Mouse (Mus musculus): ENCODE measurements around the gene Epor. TPM values are rescaled to one million over a fixed set of nuclear protein-coding genes. Genes with fewer than 3 reads are reported as not detected.

Gene Epor
- 117 and 141 TPM in 2 replicates for polyA plus RNA-seq (2012; rRNA removed)

DNA sequence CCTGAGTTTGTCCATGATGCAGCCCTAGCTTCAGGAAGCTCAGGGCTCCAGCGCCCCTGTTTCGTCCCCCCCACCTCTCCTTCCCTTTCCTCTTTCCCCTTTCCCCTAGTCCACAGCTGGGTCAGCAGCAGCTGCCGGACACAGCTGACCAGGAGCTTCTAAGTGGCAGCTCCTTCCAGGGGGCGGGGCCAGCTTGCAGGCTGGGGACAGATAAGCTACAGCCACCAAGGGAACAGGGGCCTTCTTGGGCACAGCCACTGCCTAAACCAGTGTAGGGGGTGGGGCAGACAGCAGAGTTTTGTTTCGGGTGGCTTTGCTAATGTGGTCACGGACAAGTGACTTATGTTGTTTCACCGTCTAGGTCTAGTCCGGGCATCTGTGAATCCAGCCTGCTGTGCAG lies at the start of gene Epor:
Gene Epor (minus strand): TSS at position 90 of the 400 bp plus-strand sequence.

DNA sequence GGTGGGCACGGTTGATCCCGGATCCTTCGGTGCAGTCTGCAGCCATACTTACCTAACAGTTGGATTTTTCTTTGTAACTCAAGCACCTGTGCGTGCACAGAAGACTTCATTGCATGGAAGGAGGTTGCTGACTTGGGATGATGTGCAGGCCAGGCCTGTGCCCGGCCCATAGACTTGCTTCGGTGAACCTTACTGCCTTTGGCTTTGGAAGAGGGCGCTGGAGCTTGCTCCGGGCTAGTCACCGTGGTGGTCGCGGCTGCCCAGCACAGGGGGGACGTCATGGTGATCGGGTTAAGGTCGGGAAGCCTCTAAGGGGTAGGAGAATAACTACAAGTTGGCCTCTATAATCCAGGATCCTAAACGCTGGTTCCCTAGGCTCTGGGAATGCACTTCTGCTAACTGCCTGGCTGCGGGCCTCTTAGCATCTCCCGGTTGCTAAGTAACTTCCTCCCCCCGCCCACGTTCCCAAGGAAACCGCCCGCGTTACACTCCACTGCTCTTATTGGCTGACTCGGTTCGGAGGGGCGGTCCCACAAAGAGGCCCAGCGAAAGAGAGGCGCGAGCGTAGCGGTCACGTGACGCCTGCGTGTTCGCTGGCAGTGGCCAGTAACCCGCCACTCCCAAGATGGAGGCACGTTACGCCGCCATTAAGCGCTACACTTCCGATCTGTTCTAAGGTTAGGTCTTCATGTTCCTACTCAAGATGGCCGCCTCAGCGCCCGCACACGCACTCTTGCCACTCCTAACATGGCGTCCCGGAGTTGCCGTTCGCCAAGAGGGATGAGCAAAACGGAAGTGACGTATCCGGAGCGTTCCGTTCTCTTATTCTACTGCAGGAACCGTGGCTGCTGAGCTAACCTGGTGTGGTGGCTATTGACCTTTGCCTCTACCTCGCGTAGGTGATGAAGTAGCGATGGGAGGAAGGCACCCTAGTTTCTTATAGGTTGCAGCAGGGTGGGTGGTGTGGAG lies 39.2 kb upstream of the Epor start, which contains the start of the genes Ccdc151 and Prkcsh:
Gene Ccdc151 (minus strand): TSS at position 441 of the 969 bp plus-strand sequence.
Gene Prkcsh (plus strand): TSS at position 613 of the 969 bp plus-strand sequence.

DNA sequence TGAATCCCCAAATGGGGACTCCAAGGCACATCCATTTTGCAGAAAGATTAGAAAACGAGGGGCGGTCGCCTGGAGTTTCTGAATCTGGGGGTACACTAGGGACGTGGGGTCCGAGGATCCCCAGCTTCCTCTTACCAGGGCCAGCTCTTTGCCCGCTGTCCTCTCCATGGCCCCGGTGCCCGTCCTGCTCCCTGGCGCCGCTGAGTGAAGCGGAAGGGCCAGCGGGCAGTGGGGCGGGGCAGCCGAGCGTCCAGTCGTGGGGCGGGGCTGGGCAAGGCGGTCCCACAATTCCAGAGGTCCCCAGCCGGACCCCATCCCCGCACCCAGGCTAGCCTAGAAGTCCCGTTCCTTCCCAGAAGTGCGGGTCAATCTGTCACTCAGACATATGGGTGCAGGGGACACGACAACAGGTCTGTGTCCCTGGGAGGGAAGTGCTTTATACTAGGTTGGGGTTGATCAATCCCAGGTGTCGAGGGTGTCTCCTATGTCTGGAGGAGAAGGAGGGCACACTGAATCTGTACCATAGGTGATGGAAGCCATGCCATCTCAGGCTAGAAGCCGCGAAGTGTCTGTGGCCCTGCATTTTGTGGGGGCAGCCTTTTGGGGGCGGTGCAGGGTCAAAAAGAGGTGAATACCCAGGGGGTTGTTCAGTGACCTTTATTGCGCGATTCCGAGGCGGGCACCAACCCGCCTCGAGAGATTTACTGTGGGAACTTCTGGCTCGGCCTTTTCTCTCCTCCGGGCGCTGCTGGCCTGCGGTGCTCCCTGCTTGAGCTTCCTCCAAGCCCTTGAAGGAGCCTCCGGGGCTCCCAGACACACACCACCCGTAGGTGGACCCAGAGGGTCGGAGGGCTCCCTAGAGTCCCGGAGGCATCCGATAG lies 26.2 kb upstream of the Epor start, which contains the start of gene Rgl3:
Gene Rgl3 (minus strand): TSS at position 217 of the 881 bp plus-strand sequence.

DNA sequence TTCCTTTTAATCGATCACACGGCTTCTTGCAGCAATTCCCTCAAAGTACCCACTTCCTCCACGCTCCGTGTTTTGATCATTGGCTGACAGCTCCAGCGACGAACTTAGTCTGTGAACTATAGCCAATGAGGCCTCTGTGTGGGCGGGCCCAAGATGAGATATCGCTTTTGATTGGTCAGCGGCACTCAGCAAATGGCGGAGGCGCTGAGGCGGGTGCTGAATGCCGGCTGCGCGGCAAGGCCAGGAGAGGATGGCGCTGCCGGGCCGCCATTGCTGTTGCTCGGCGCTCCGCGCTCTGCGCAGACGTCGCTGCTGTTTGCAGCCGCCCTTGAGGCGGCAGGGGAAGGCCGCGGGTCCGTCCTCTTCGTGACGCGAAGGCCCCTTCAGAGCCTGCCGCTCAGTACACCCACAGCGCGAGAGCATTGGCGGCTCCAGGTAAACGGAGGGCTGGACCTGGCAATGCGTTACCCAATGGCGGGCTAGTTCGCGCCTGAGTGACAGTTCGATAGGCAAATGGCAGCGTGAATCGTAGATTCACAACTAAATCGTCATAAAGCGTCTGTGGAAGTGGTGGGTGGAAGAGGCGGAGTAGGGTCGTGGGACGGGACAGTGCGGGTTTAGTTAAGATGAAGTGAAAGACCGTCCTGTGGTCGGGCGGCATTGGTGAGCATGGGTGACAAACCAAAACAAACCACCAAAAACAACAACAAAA lies 7.6 kb downstream of the Epor start, which contains the start of gene Swsap1:
Gene Swsap1 (plus strand): TSS at position 186 of the 712 bp plus-strand sequence.

DNA sequence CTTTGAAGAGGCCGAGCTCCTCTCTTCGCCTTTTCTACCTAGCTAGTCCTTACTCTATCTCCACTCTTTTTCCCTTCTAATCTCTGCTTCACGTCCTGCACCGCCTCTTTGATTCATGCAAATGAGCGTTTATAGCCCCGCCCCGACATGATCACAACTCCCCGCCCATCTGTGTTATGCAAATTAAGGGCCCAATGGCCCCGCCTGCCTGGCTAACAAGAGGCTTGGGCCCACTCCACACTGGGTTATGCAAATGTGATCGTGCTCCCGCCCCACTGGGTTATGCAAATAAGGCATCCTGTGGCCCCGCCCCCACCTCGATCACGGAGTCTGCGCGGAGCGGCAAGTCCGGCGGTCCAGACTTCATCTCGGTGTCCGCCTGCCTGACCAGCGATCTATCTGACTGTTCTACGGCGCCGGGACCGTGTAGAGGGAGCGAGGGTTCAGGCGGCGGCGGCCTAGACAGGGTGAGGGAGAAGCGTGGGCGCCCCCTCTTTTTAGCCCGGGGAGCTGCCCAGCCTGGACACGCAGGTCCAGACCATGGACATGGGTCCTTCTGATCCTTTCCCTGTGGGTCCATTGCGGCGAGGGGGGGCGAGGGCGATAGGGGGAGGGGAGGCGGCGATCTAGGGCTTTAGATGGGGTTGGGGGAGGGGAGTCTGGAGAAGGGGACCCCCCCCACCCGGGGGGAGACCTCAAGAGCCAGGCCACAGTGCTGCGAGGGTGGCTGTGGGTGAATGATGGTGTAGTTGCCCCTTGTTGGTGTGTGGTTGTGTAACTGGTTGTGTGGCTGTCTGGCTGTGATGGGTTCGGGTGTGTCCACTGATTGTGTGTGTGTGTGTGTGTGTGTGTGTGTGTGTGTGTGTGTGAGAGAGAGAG lies 26.4 kb downstream of the Epor start, which contains the start of gene Plppr2:
Gene Plppr2 (plus strand): TSS at position 342 of the 879 bp plus-strand sequence.

DNA sequence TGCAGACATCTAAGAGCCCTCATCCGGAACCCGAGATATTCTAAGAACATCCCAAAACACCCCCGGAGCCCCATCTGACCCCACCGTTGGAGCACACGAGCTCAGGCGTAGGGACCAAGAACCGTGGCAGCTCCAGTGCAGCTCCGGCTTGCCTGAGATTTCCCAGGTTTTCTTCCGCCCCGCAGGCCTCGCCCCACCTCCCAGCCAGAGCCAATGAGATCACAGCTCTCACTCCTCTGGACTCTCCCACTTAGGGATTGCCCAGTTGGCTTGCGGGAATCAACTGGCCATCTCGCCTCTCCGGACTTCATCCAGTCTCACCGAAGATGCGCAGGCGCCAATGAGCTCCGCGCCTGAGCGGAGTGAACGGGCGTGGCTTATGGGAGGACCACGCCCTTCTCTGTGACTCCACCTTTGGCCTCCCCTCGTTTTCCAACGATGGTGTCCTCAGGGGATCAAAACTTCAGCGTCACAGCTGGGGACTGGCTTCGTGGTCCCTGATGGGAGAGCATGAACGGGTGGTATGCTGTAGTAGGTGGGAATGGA lies 36.0 kb downstream of the Epor start, which contains the start of the genes Ccdc159 and Tmem205:
Gene Ccdc159 (plus strand): TSS at position 264 of the 546 bp plus-strand sequence.
Gene Tmem205 (minus strand): TSS at position 349 of the 546 bp plus-strand sequence.

DNA sequence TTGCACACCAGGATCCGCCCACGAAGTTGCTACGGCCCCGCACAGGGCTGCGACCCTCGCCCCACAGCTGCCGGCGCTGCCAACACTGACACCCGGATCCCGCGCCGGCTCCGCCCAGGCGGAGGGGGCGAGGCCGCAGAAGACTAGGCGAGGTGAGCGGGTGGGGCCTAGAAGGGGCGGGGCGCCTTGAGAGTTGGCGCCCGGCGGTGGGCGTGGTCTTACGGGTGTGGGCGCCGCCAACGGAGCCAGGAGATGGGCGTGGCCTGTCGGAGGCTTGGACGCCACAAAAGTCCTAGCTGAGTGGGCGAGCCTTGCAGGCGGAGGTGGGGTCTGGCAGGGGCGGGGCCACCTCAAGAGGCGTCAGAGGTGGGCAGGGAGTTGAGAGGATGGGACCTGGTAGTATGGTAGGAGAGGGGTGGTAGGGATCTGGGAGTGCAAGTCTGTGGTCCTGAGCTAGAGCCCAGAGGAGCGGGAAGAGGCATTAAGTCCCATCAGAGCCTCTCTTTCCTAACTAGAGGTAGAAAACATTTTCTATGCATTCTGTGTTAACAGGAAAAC lies 45.2 kb downstream of the Epor start, which contains the start of gene Rab3d:
Gene Rab3d (minus strand): TSS at position 158 of the 558 bp plus-strand sequence.

Other genes starting within 250 kb of the Epor start
- gene Ldlr, start 240.0 kb downstream of the Epor start, polyA plus RNA-seq (2012; rRNA removed), result 12.1 and 12.7 TPM in 2 replicates
- gene Spc24, start 203.2 kb downstream of the Epor start, polyA plus RNA-seq (2012; rRNA removed), result 52.4 and 58.5 TPM in 2 replicates
- gene Kank2, start 164.8 kb downstream of the Epor start, polyA plus RNA-seq (2012; rRNA removed), result 3.9 and 4.1 TPM in 2 replicates
- 17.9 and 18.5 TPM in 2 replicates for gene Angptl8, start 128.0 kb downstream of the Epor start, polyA plus RNA-seq (2012; rRNA removed)
- gene Dock6, start 110.9 kb downstream of the Epor start, polyA plus RNA-seq (2012; rRNA removed), result 9.2 and 9.4 TPM in 2 replicates
- 5.2 and 5.5 TPM in 2 replicates for gene Rab3d, start 45.3 kb downstream of the Epor start, polyA plus RNA-seq (2012; rRNA removed)
- 1.1 and 1.3 TPM in 2 replicates for gene Ccdc159, start 36.0 kb downstream of the Epor start, polyA plus RNA-seq (2012; rRNA removed)
- gene Tmem205, start 36.0 kb downstream of the Epor start, polyA plus RNA-seq (2012; rRNA removed), result 31.9 and 38.6 TPM in 2 replicates
- 2.4 and 2.6 TPM in 2 replicates for gene Plppr2, start 26.5 kb downstream of the Epor start, polyA plus RNA-seq (2012; rRNA removed)
- gene Swsap1, start 7.8 kb downstream of the Epor start, polyA plus RNA-seq (2012; rRNA removed), result 1.2 and 1.4 TPM in 2 replicates
- gene Rgl3, start 25.9 kb upstream of the Epor start, polyA plus RNA-seq (2012; rRNA removed), result 0.10 TPM in 2 replicates
- 0.05 and 0.06 TPM in 2 replicates for gene Ccdc151, start 39.1 kb upstream of the Epor start, polyA plus RNA-seq (2012; rRNA removed)
- 41.7 and 46.6 TPM in 2 replicates for gene Prkcsh, start 39.3 kb upstream of the Epor start, polyA plus RNA-seq (2012; rRNA removed)
- 0.01 and 0.03 TPM in 2 replicates for gene Elavl3, start 88.5 kb upstream of the Epor start, polyA plus RNA-seq (2012; rRNA removed)
- gene Gm49318, start 107.8 kb upstream of the Epor start, polyA plus RNA-seq (2012; rRNA removed), result not detected in 2 replicates
- gene Zfp653, start 107.9 kb upstream of the Epor start, polyA plus RNA-seq (2012; rRNA removed), result 7.3 and 7.9 TPM in 2 replicates
- gene Ecsit, start 121.9 kb upstream of the Epor start, polyA plus RNA-seq (2012; rRNA removed), result 13.1 and 15.4 TPM in 2 replicates
- 0.12 and 0.29 TPM in 2 replicates for gene Cnn1, start 135.7 kb upstream of the Epor start, polyA plus RNA-seq (2012; rRNA removed)
- 52.9 and 66.3 TPM in 2 replicates for gene Elof1, start 153.7 kb upstream of the Epor start, polyA plus RNA-seq (2012; rRNA removed)
- gene Acp5, start 172.2 kb upstream of the Epor start, polyA plus RNA-seq (2012; rRNA removed), result 160 and 181 TPM in 2 replicates
- gene Pigyl, start 193.3 kb upstream of the Epor start, polyA plus RNA-seq (2012; rRNA removed), result 29.2 and 32.3 TPM in 2 replicates
- 0.02 and 0.05 TPM in 2 replicates for gene Zfp872, start 224.6 kb upstream of the Epor start, polyA plus RNA-seq (2012; rRNA removed)

Measured in liver, embryonic 14 days (tissue).